Mouse (Mus musculus) heart, embryonic 12.5 days (tissue): Measurements from ENCODE around the gene Cope. TPM values are rescaled to one million over a fixed set of nuclear protein-coding genes. Genes with fewer than 3 reads are reported as not detected.
A peak's percentile ranks its signal among the peaks of the same experiment; 100 is the strongest.

Experiments used
- ATAC-seq: fragments of 200-750 bp; cut with Nextera tagmentation; 2 replicates; pipeline ENCODE4 v1.8.0; 2017; ENCODE audit warnings: moderate TSS enrichment, moderate library complexity; ENCODE audit not compliant: insufficient number of reproducible peaks, low FRiP score
- H3K27ac ChIP-seq: fragments of 300-500 bp; sonication (generic); 2 replicates; pipeline ENCODE4 v1.5.1; 2016; ENCODE audit warnings: mild to moderate bottlenecking, moderate library complexity; ENCODE audit not compliant: poor library complexity, severe bottlenecking
- H3K27me3 ChIP-seq: fragments of 300-500 bp; sonication (generic); replicated peaks from 2 replicates; pipeline ENCODE4 v1.6.1; 2016; ENCODE audit warnings: mild to moderate bottlenecking, moderate library complexity
- H3K36me3 ChIP-seq: fragments of 300-500 bp; sonication (generic); 2 replicates; pipeline ENCODE4 v1.6.1; 2016; ENCODE audit warnings: mild to moderate bottlenecking, moderate library complexity
- H3K4me1 ChIP-seq: fragments of 300-500 bp; sonication (generic); replicated peaks from 2 replicates; pipeline ENCODE4 v1.6.1; 2016; ENCODE audit warnings: mild to moderate bottlenecking
- H3K4me2 ChIP-seq: fragments of 300-500 bp; sonication (generic); 2 replicates; pipeline ENCODE4 v1.6.1; 2016; ENCODE audit warnings: mild to moderate bottlenecking, moderate library complexity
- H3K4me3 ChIP-seq: fragments of 300-500 bp; sonication (generic); 2 replicates; pipeline ENCODE4 v1.5.1; 2016; ENCODE audit warnings: mild to moderate bottlenecking
- H3K9ac ChIP-seq: fragments of 300-500 bp; sonication (generic); 2 replicates; pipeline ENCODE4 v1.6.1; 2016; ENCODE audit warnings: mild to moderate bottlenecking, moderate library complexity
- H3K9me3 ChIP-seq: fragments of 300-500 bp; sonication (generic); replicated peaks from 2 replicates; pipeline ENCODE4 v1.6.1; 2016; ENCODE audit warnings: mild to moderate bottlenecking, moderate library complexity
- WGBS: fragments of 180-500 bp; shearing (Covaris S2); methylation state at CpG from one replicate; pipeline ENCODE4 v1.1.7; 2016; 5-methylcytosine and 5-hydroxymethylcytosine counted together
- polyA plus RNA-seq: library from polyadenylated mRNA; unstranded; fragments of >200 nt; fragmentation: Nextera tagmentation; extraction: Ambion mirVana; gene quantifications from 2 replicates; pipeline ENCODE4 v1.2.1, GENCODE M21; 2016

The Cope gene
- polyA plus RNA-seq, 1 experiment from 2014 or later: 272 TPM

DNA sequence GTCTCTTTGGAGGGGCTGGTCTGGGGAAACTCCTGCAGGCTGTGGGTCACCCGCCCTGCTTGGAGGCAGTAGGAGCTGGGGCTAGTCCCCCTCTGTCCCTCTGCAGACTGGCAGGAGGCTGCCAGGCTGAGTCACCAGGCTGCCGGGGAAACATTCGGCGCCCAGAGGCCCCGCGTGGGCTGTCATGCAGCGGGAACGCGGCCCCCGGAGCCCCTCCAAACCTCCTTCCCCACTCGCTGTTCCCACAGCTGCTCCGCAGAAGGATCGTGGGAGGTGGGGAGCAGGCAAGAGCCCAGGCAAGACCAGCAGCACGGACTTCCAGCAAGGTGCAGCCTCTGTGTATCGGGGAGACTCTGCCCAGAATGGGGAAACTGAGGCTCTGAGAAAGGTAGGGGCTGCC is 24.1 kb upstream of the Cope start:
- Histone ChIP-seq H3K4me2 (no peak overlapping the region), H3K4me1 (peaks cover 40% of the 10 kb centered on the region), H3K9me3 (0 out of 2 replicates have a peak, but pooled peaks cover 4% of the 10 kb centered on the region), H3K4me3 (no peak overlapping the region), H3K27ac (no peak overlapping the region; the same call in 1 of the 2 replicates), H3K27me3 (no peaks in the 10 kb centered on the region), H3K9ac (no peak overlapping the region; the same call in 1 of the 2 replicates), H3K36me3 (no peaks in the 10 kb centered on the region)
- no peak for ATAC-seq
- WGBS: 57% methylated on average over 15 of the region's 15 CpGs

DNA sequence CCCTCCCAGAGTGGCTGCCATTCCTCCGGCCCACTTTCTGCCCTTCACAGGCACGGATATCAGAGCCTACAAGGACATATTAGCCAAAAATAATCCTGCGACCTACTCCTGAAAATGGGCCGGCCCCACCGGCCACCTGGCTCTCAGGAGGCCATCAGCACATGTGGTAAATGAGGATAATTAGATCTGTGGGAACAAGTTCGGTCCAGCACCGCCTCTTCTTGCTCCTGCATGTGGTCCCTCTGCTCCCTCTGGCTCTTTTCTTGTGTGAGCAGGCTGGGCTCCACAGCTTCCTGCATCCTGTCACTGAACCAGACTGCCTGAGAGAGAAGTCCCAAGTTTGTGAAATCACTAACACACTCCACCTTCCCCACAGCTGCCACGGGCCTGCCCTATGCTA is 23.1 kb upstream of the Cope start:
- Histone ChIP-seq H3K27ac (0 out of 2 replicates have a peak overlapping the region, but pooled peaks have one; percentile 15), H3K4me1 (peaks cover 40% of the 10 kb centered on the region)

DNA sequence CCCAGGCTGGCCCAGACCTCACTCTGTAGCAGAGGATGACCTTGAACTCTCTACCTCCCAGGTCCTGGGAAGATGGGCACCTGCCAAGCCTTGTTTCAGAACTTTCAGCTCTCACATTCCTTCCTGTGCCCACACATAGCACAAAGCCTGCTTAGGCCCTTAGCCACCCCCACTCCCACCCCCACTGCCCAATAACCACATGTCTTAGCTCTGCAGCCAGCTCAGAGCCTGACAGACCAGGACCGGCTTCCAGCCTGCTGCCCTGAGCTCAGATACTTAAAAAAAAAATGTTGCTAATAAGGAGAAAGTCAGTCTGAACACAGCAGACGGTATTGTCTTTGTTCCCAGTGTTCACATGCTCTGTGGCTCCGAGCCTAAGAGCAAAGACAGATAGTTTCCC is 21.3 kb upstream of the Cope start:
- Histone ChIP-seq H3K9me3 (no peaks in the 10 kb centered on the region), H3K27me3 (no peaks in the 10 kb centered on the region), H3K4me2 (no peak overlapping the region), H3K27ac (peak overlapping the region; percentile 69), H3K36me3 (peaks cover 14% of the 10 kb centered on the region), H3K9ac (0 out of 2 replicates have a peak overlapping the region, but pooled peaks have one; percentile 25), H3K4me3 (no peak overlapping the region), H3K4me1 (peaks cover 40% of the 10 kb centered on the region)
- no peak for ATAC-seq
- WGBS: 33% methylated on average over 3 of the region's 3 CpGs

More for the DNA sequence above, 23.1 kb upstream of the Cope start:
- H3K4me2 ChIP-seq: no peak overlapping the region
- WGBS: 49% methylated on average over 8 of the region's 8 CpGs
- no peaks in the 10 kb centered on the region for H3K27me3 ChIP-seq
- no peak for ATAC-seq
- H3K9ac ChIP-seq: no peak overlapping the region
- H3K36me3 ChIP-seq: no peaks in the 10 kb centered on the region
- H3K9me3 ChIP-seq: 0 out of 2 replicates have a peak, but pooled peaks cover 4% of the 10 kb centered on the region
- H3K4me3 ChIP-seq: no peak overlapping the region

DNA sequence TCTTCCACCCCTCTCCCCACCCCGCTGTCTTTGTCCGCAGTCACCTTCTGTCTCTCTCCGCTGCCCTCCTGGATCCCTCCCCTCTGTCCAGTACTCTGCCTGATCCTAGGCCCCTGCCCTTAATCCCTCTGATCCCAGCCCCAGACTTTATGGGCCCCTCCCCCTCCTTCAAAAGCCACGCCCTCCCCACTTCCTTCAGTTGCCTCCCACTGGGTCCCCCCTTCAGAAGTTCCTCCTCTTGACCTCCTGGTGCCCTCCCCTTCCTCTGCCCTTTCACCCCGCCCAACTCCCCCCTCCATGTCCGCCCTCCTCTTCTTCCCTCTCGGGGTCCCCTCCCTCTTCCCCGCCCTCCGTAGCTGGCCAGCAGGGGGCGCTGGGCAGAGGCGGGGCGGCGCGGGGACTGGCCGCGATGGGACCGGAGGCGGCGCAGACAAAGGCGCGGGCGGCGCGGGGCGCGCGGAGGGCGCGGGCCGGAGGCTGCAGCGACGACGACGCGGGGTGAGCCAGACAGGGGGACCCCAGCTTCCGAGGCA is 19.6 kb upstream of the Cope start, which contains the start of gene Homer3:
Homer3 (plus strand) TSS at position 225 of the 533 bp plus-strand sequence.
- ATAC-seq: peak; percentile 84
- under 1% methylated on average over 34 of the region's 36 CpGs for WGBS

DNA sequence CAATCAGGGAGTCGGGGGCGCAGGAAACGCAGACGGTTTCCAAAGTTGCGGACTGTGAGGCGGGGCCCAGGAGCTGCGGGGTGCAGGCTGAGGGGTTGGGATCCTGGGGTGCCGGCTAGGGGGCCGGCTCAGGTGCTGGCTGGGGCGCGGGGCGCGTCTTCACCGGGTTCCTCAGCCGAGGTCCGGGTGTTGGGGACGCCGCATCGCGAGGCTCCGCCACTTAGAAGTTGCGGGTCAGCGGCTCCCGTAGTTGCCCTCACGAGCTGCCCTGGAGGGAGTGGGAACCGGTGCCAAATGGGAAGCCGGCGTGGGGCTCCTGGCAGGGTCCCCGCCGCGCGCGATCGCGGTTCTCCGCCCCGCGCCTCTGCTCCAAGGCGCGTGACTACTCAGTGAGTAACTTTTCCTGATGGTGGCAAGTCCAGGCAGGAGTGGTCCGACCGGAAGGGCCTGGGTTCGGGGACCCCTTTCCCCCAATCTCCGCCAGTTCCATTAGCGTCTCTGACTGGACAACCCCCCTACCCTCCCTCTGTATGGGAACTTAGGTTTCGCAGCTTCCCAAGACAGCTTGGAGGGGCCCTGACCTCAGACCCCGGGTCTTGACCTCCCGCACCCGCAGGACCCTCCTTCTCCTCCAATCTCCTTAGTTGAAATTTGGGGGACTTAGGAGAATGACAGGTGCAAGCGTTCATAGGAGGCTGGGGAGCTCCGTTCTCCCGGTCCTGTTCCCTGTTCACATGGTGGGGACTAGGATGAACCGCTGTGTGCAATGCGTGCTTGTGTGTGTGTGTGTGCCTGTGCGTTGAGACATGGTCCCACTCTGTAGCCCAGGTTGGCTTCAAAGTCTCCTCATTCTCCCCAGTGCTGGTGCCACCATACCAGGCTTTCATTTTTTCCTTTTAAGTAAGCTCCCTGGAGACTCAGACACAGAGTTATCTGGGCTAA is 18.9 kb upstream of the Cope start:
- 2% methylated on average over 54 of the region's 55 CpGs for WGBS
- Histone ChIP-seq H3K4me1 (peaks cover 30% of the 10 kb centered on the region), H3K9ac (peak overlapping the region; percentile 95)

More for the DNA sequence above, 19.6 kb upstream of the Cope start, which contains the start of gene Homer3:
- H3K9me3 ChIP-seq: no peaks in the 10 kb centered on the region
- no peaks in the 10 kb centered on the region for H3K27me3 ChIP-seq
- peak within 1 kb of the TSS; percentile 82 for H3K4me2 ChIP-seq
- H3K4me3 ChIP-seq: peak within 1 kb of the TSS; percentile 78
- peak within 1 kb of the TSS; percentile 95 for H3K9ac ChIP-seq
- peaks cover 31% of the 10 kb centered on the region for H3K36me3 ChIP-seq
- H3K27ac ChIP-seq: peak within 1 kb of the TSS; percentile 69
- peaks cover 36% of the 10 kb centered on the region for H3K4me1 ChIP-seq

DNA sequence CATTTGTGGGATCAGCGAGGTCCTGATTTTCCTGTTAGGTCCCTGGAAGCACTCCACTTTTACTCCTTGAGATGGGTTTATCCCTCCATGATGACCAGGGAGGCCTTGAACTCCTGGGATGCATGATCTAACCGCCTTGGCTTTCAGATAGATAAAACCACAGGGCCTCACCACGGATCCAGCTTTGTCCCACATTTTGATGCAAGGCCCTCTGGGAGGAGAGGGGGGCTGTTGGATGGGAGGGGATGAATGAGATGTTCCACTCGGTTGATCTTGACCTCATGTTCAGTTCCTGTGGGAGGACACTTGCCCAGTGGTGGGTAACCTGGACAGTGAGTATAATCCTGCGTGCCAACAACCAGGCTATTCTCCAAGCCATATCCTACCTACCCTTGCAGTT is 17.9 kb upstream of the Cope start:
- Histone ChIP-seq H3K4me3 (peak overlapping the region; percentile 78; the same call in 1 of the 2 replicates), H3K36me3 (peaks cover 42% of the 10 kb centered on the region), H3K4me2 (peak overlapping the region; percentile 82), H3K9me3 (no peaks in the 10 kb centered on the region), H3K9ac (no peak overlapping the region), H3K4me1 (peaks cover 20% of the 10 kb centered on the region), H3K27ac (no peak overlapping the region), H3K27me3 (no peaks in the 10 kb centered on the region)
- 77% methylated on average over 5 of the region's 5 CpGs for WGBS
- no peak for ATAC-seq

More for the DNA sequence above, 18.9 kb upstream of the Cope start:
- H3K27ac ChIP-seq: peak overlapping the region; percentile 61
- peaks cover 36% of the 10 kb centered on the region for H3K36me3 ChIP-seq
- no peaks in the 10 kb centered on the region for H3K27me3 ChIP-seq
- H3K9me3 ChIP-seq: no peaks in the 10 kb centered on the region
- ATAC-seq: peak; percentile 49
- peak overlapping the region; percentile 82 for H3K4me2 ChIP-seq
- H3K4me3 ChIP-seq: peak overlapping the region; percentile 78

DNA sequence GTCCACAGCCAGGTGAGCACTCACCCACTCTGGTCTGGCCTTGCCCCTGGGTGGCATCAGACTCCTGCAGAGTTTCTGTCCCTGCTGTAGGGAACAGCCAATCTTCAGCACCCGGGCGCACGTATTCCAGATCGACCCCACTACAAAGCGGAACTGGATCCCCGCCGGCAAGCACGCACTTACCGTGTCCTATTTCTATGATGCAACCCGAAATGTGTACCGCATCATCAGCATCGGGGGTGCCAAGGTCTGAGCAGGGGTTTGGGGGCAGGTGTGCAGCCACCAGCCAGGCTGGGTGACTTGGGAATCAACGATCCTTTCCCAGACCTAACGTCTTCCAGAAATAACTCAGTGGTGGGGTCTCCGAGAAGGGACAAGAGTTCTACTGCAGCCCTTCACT is 17.0 kb upstream of the Cope start:
- 92% methylated on average over 15 of the region's 15 CpGs for WGBS
- Histone ChIP-seq H3K4me2 (no peak overlapping the region), H3K27ac (no peak overlapping the region), H3K4me1 (peaks cover 19% of the 10 kb centered on the region), H3K4me3 (no peak overlapping the region), H3K9ac (no peak overlapping the region), H3K27me3 (no peaks in the 10 kb centered on the region), H3K9me3 (no peaks in the 10 kb centered on the region), H3K36me3 (peaks cover 51% of the 10 kb centered on the region)
- no peak for ATAC-seq

DNA sequence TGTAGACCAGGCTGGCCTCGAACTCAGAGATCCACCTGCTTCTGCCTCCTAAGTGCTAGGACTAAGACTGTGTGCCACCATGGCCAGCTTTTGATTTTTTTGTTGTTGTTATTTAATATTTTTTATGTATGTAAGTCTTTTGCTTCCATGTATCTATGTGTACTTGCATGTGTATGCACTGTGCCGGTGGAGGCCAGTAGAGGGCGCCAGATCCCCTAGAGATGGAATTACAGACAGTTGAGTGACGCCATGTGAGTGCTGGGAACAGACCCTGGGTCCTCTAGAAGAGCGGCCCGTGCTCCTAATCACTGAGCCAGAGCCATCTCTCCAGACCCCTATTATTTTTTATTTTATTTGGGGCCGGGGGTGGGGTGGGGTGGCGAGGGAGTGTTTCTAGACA is 15.6 kb upstream of the Cope start:
- no peak for ATAC-seq
- Histone ChIP-seq H3K4me2 (no peak overlapping the region), H3K27ac (no peak overlapping the region), H3K9me3 (no peaks in the 10 kb centered on the region), H3K27me3 (no peaks in the 10 kb centered on the region), H3K36me3 (peaks cover 64% of the 10 kb centered on the region), H3K4me1 (peaks cover 7% of the 10 kb centered on the region), H3K9ac (no peak overlapping the region), H3K4me3 (no peak overlapping the region)
- WGBS: 84% methylated on average over 8 of the region's 8 CpGs

DNA sequence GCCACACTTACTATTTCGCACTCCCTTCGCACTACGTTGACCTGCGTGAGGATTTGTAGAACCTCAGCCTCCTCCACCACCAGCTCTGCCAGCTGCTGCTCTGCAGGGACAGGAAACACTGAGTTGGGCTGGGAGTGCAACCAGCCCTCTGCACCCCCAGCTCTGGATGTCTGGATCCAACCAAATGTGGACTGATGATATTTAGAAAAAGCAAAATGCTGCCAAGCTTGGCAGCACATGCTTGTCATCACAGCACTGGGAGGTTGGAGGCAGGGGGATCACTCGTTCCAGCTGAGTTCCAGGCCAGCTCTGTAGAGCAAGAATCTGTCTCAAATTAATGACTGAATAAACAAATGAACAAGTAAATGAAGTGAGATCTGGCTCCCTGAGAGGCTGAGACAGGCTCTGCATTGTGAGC is 8.3 kb upstream of the Cope start:
- no peaks in the 10 kb centered on the region for H3K9me3 ChIP-seq
- no peak overlapping the region for H3K9ac ChIP-seq
- no peak overlapping the region for H3K27ac ChIP-seq
- peaks cover 93% of the 10 kb centered on the region for H3K36me3 ChIP-seq
- WGBS: 67% methylated on average over 5 of the region's 5 CpGs
- ATAC-seq: no peak
- no peak overlapping the region for H3K4me2 ChIP-seq
- no peaks in the 10 kb centered on the region for H3K4me1 ChIP-seq
- no peak overlapping the region for H3K4me3 ChIP-seq
- H3K27me3 ChIP-seq: no peaks in the 10 kb centered on the region

DNA sequence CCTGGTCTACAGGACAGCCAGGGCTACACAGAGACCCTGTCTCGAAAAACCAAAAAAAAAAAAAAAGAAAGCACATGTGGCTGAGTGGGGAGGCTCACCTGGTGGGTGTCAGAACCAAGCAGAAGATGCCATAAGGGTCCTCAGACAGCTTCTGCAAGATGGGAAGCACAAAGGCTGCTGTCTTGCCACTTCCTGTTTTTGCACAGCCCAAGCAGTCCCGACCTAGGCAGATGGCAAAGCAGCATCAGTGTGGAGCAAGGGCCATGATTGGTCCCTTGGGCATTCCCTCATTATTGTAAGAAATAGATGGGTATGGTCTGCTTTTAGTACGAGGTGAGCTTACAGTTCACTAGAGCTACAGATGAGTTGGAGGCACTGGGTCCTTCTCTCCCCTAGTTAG is 1.4 kb upstream of the Cope start:
- Histone ChIP-seq H3K4me1 (peaks cover 25% of the 10 kb centered on the region), H3K4me3 (no peak overlapping the region), H3K27me3 (no peaks in the 10 kb centered on the region), H3K9ac (no peak overlapping the region), H3K36me3 (peaks cover 63% of the 10 kb centered on the region), H3K27ac (no peak overlapping the region), H3K4me2 (no peak overlapping the region; the same call in 1 of the 2 replicates), H3K9me3 (no peaks in the 10 kb centered on the region)
- ATAC-seq: no peak
- 76% methylated on average over 3 of the region's 3 CpGs for WGBS

DNA sequence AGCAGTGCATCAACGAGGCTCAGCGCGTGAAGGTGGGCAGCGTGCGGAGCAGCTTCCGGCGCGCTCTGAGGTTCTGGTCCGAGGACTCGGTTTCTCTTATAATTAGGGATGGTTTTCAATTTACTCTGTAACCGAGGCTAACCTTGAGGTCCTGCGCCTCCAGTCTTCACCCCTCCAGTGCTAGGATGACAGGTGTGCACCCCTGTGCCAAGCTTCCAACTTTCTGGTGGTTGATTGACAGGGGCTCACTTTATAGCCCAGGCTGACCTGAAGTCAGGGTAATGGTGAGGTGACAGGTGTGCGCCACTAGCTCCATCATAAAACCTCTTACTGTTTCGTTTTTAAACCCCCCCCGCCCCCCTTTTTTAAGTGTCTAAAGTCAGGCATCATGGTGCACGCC is 583 bp downstream of the Cope start:
- H3K27me3 ChIP-seq: no peaks in the 10 kb centered on the region
- H3K4me2 ChIP-seq: peak overlapping the region; percentile 94
- peak overlapping the region; percentile 94 for H3K9ac ChIP-seq
- H3K4me1 ChIP-seq: peaks cover 25% of the 10 kb centered on the region
- peak overlapping the region; percentile 96 for H3K4me3 ChIP-seq
- no peaks in the 10 kb centered on the region for H3K9me3 ChIP-seq
- no peak for ATAC-seq
- H3K27ac ChIP-seq: peak overlapping the region; percentile 67; the same call in 1 of the 2 replicates
- WGBS: 4% methylated on average over 16 of the region's 16 CpGs
- peaks cover 60% of the 10 kb centered on the region for H3K36me3 ChIP-seq
